Mouse (Mus musculus): ENCODE measurements around the gene Slc38a11. TPM values are rescaled to one million over a fixed set of nuclear protein-coding genes. Genes with fewer than 3 reads are reported as not detected.

The Slc38a11 gene
- total and polyA plus RNA-seq, 2 experiments, result 0.37 TPM; not detected in 1

GRCm38 (mm10) chr2:65340839-65341238 is 23.0 kb downstream of the Slc38a11 start:
- Histone ChIP-seq H3K36me3 (ENCODE audit: control insufficient read depth, insufficient read depth, low read length) (no peaks in the 10 kb centered on the region), H3K9ac (ENCODE audit: low read depth, low read length) (no peak overlapping the region), H3K79me2 (ENCODE audit: control insufficient read depth, insufficient read depth, low read length) (no peaks in the 10 kb centered on the region), H3K27ac (replicated peaks; ENCODE audit: insufficient read depth, low read depth, low read length) (no peak overlapping the region), H3K4me1 (ENCODE audit: control insufficient read depth, insufficient read depth, low read length) (no peaks in the 10 kb centered on the region), H3K4me3 (ENCODE audit: insufficient read depth, low read depth, low read length) (no peak overlapping the region), H3K27me3 (ENCODE audit: control insufficient read depth, insufficient read depth, low read length) (no peaks in the 10 kb centered on the region)
- 92% methylated on average over 3 of the region's 3 CpGs for WGBS
- TF ChIP-seq POLR2A (IDR thresholded peaks at IDR 0.05; ENCODE audit: extremely low read depth, insufficient read depth, low read length) (no peak), CTCF (IDR thresholded peaks at IDR 0.05; ENCODE audit: low read depth, low read length) (no peak)
- no peak for DNase-seq (ENCODE audit: extremely low read depth, low read depth, low spot score)

- WGBS, result 17% methylated on average over 14 of the region's 14 CpGs
- Histone ChIP-seq H3K27ac (replicated peaks; ENCODE audit: insufficient read depth, low read depth, low read length) (no peak overlapping the region), H3K36me3 (ENCODE audit: control insufficient read depth, insufficient read depth, low read length) (no peaks in the 10 kb centered on the region), H3K4me1 (ENCODE audit: control insufficient read depth, insufficient read depth, low read length) (peaks cover 5% of the 10 kb centered on the region), H3K27me3 (ENCODE audit: control insufficient read depth, insufficient read depth, low read length) (no peaks in the 10 kb centered on the region), H3K9ac (ENCODE audit: low read depth, low read length) (no peak overlapping the region), H3K4me3 (ENCODE audit: insufficient read depth, low read depth, low read length) (no peak overlapping the region), H3K79me2 (ENCODE audit: control insufficient read depth, insufficient read depth, low read length) (no peaks in the 10 kb centered on the region)
- TF ChIP-seq POLR2A (IDR thresholded peaks at IDR 0.05; ENCODE audit: extremely low read depth, insufficient read depth, low read length) (no peak), CTCF (IDR thresholded peaks at IDR 0.05; ENCODE audit: low read depth, low read length) (peak; percentile 86)
- peak; percentile 66 for DNase-seq (ENCODE audit: extremely low read depth, low read depth, low spot score)
These were observed 26.3 kb downstream of the Slc38a11 start for GRCm38 (mm10) chr2:65337378-65338140.

- Histone ChIP-seq H3K27ac (replicated peaks; ENCODE audit: insufficient read depth, low read depth, low read length) (no peak overlapping the region), H3K36me3 (ENCODE audit: control insufficient read depth, insufficient read depth, low read length) (no peaks in the 10 kb centered on the region), H3K79me2 (ENCODE audit: control insufficient read depth, insufficient read depth, low read length) (no peaks in the 10 kb centered on the region), H3K4me3 (ENCODE audit: insufficient read depth, low read depth, low read length) (no peak overlapping the region), H3K4me1 (ENCODE audit: control insufficient read depth, insufficient read depth, low read length) (peaks cover 5% of the 10 kb centered on the region), H3K9ac (ENCODE audit: low read depth, low read length) (no peak overlapping the region), H3K27me3 (ENCODE audit: control insufficient read depth, insufficient read depth, low read length) (no peaks in the 10 kb centered on the region)
- TF ChIP-seq POLR2A (IDR thresholded peaks at IDR 0.05; ENCODE audit: extremely low read depth, insufficient read depth, low read length) (no peak), CTCF (IDR thresholded peaks at IDR 0.05; ENCODE audit: low read depth, low read length) (no peak)
- WGBS, result 64% methylated on average over 3 of the region's 3 CpGs
- peak; percentile 28 for DNase-seq (ENCODE audit: extremely low read depth, low read depth, low spot score)
These were observed 27.2 kb downstream of the Slc38a11 start for GRCm38 (mm10) chr2:65336608-65337007.

GRCm38 (mm10) chr2:65334091-65334490 is 29.7 kb downstream of the Slc38a11 start:
- no peaks in the 10 kb centered on the region for H3K79me2 ChIP-seq (ENCODE audit: control insufficient read depth, insufficient read depth, low read length)
- 17% methylated on average over 9 of the region's 9 CpGs for WGBS
- no peaks in the 10 kb centered on the region for H3K27me3 ChIP-seq (ENCODE audit: control insufficient read depth, insufficient read depth, low read length)
- H3K9ac ChIP-seq (ENCODE audit: low read depth, low read length), result 0 out of 2 replicates have a peak overlapping the region, but pooled peaks have one; percentile 38
- DNase-seq (ENCODE audit: extremely low read depth, low read depth, low spot score), result peak; percentile 93
- no peak for TF ChIP-seq POLR2A (IDR thresholded peaks at IDR 0.05; ENCODE audit: extremely low read depth, insufficient read depth, low read length)
- TF ChIP-seq CTCF (IDR thresholded peaks at IDR 0.05; ENCODE audit: low read depth, low read length), result no peak
- H3K36me3 ChIP-seq (ENCODE audit: control insufficient read depth, insufficient read depth, low read length), result no peaks in the 10 kb centered on the region
- H3K27ac ChIP-seq (replicated peaks; ENCODE audit: insufficient read depth, low read depth, low read length), result peak overlapping the region; percentile 42
- no peak overlapping the region for H3K4me3 ChIP-seq (ENCODE audit: insufficient read depth, low read depth, low read length)
- peaks cover 5% of the 10 kb centered on the region for H3K4me1 ChIP-seq (ENCODE audit: control insufficient read depth, insufficient read depth, low read length)

- no peaks in the 10 kb centered on the region for H3K27me3 ChIP-seq (ENCODE audit: control insufficient read depth, insufficient read depth, low read length)
- DNase-seq (ENCODE audit: extremely low read depth, low read depth, low spot score), result no peak
- H3K79me2 ChIP-seq (ENCODE audit: control insufficient read depth, insufficient read depth, low read length), result no peaks in the 10 kb centered on the region
- H3K4me3 ChIP-seq (ENCODE audit: insufficient read depth, low read depth, low read length), result no peak overlapping the region
- 95% methylated on average over 2 of the region's 2 CpGs for WGBS
- TF ChIP-seq CTCF (IDR thresholded peaks at IDR 0.05; ENCODE audit: low read depth, low read length), result peak; percentile 19; the same call in 1 of the 2 replicates
- no peak for TF ChIP-seq POLR2A (IDR thresholded peaks at IDR 0.05; ENCODE audit: extremely low read depth, insufficient read depth, low read length)
- no peak overlapping the region for H3K9ac ChIP-seq (ENCODE audit: low read depth, low read length)
- no peaks in the 10 kb centered on the region for H3K36me3 ChIP-seq (ENCODE audit: control insufficient read depth, insufficient read depth, low read length)
- H3K4me1 ChIP-seq (ENCODE audit: control insufficient read depth, insufficient read depth, low read length), result peaks cover 5% of the 10 kb centered on the region
- H3K27ac ChIP-seq (replicated peaks; ENCODE audit: insufficient read depth, low read depth, low read length), result no peak overlapping the region
These were observed 32.5 kb downstream of the Slc38a11 start for GRCm38 (mm10) chr2:65331321-65331720.
